Mouse (Mus musculus) neural tube, embryonic 12.5 days (tissue): ENCODE measurements at regions not wholly inside any gene's neighbourhood (a gene's known extent, or its start where the extent isn't known, plus 50 kb on each side); places are given as distances from the start of the nearest gene placed in this dataset.
A peak's percentile ranks its signal among the peaks of the same experiment; 100 is the strongest.

Source experiments
- ATAC-seq: fragments of 200-750 bp; cut with Nextera tagmentation; 2 replicates; pipeline ENCODE4 v1.8.0; 2017; ENCODE audit warnings: low read depth, mild to moderate bottlenecking, moderate TSS enrichment, moderate library complexity; ENCODE audit not compliant: low FRiP score
- H3K27ac ChIP-seq: fragments of 300-500 bp; sonication (generic); 2 replicates; pipeline ENCODE4 v1.5.1; 2016
- H3K27me3 ChIP-seq: fragments of 300-500 bp; sonication (generic); replicated peaks from 2 replicates; pipeline ENCODE4 v1.6.1; 2016; ENCODE audit warnings: mild to moderate bottlenecking
- H3K36me3 ChIP-seq: fragments of 300-500 bp; sonication (generic); 2 replicates; pipeline ENCODE4 v1.6.1; 2016; ENCODE audit warnings: mild to moderate bottlenecking
- H3K4me1 ChIP-seq: fragments of 300-500 bp; sonication (generic); 2 replicates; pipeline ENCODE4 v1.6.1; 2016
- H3K4me2 ChIP-seq: fragments of 300-500 bp; sonication (generic); replicated peaks from 2 replicates; pipeline ENCODE4 v1.6.1; 2016; ENCODE audit warnings: mild to moderate bottlenecking
- H3K4me3 ChIP-seq: fragments of 300-500 bp; sonication (generic); 2 replicates; pipeline ENCODE4 v1.5.1; 2016
- H3K9ac ChIP-seq: fragments of 300-500 bp; sonication (generic); 2 replicates; pipeline ENCODE4 v1.6.1; 2016; ENCODE audit warnings: mild to moderate bottlenecking
- H3K9me3 ChIP-seq: fragments of 300-500 bp; sonication (generic); 2 replicates; pipeline ENCODE4 v1.6.1; 2016; ENCODE audit warnings: mild to moderate bottlenecking
- WGBS: fragments of 180-500 bp; shearing (Covaris S2); methylation state at CpG from one replicate; pipeline ENCODE4 v1.1.7; 2016; 5-methylcytosine and 5-hydroxymethylcytosine counted together

DNA sequence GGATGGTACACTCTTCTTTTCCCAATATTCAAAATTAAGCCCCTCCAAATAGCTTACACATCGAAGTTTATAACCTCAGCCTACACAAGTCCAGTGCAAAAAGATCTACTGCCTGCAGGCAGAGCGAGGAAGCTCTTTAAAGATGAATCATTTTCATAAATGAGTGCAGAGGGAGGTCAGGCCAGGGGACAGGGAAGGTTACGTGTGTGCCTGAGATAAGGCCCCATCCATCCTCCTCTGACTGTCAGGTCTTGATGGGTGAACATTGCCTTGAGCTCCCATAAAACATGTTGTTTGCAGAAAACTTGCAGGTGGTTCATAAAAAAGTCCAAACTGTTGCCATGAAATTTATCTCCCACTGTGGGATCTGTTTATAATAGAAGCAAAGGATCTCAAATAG is 493.0 kb upstream of the 4930412O13Rik start:
- 64% methylated on average over 3 of the region's 3 CpGs for WGBS
- Histone ChIP-seq H3K4me2 (no peak overlapping the region), H3K9ac (no peak overlapping the region), H3K27ac (no peak overlapping the region), H3K9me3 (no peaks in the 10 kb centered on the region), H3K36me3 (no peaks in the 10 kb centered on the region), H3K4me3 (no peak overlapping the region), H3K27me3 (no peaks in the 10 kb centered on the region), H3K4me1 (no peaks in the 10 kb centered on the region)
- ATAC-seq = no peak

DNA sequence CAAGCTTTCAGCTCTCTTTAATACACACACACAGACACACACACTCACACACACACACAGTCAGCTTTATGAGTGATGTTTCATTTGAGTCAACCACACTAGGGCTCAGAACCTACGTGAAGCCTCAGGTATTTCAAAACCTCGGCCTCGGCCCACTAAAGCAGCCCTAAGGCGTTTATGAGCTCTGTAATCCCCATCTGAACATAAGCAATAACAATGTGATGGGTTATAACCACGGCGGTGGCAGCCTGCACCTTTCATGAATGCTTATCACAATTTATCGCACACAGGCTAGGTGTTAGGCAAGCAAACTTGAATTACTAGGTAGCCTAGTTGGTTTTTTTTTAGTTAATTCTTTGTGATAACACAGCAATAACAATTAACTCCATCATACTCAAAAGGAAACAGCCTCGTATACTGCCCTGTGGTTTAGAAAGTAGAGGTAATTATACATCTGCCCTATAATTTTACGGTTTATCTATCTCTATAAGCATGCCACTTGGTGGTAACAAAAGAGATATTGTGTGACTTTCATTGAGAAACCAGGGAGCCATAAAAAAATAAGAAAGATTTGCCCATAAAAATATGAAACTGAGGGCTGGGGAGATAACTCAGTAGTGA is 485.6 kb upstream of the 4930412O13Rik start:
- Histone ChIP-seq H3K36me3 (no peaks in the 10 kb centered on the region), H3K4me3 (no peak overlapping the region), H3K9me3 (no peaks in the 10 kb centered on the region), H3K4me2 (no peak overlapping the region), H3K9ac (no peak overlapping the region), H3K27ac (no peak overlapping the region), H3K27me3 (no peaks in the 10 kb centered on the region), H3K4me1 (no peaks in the 10 kb centered on the region)
- ATAC-seq = no peak
- WGBS = 74% methylated on average over 9 of the region's 9 CpGs

DNA sequence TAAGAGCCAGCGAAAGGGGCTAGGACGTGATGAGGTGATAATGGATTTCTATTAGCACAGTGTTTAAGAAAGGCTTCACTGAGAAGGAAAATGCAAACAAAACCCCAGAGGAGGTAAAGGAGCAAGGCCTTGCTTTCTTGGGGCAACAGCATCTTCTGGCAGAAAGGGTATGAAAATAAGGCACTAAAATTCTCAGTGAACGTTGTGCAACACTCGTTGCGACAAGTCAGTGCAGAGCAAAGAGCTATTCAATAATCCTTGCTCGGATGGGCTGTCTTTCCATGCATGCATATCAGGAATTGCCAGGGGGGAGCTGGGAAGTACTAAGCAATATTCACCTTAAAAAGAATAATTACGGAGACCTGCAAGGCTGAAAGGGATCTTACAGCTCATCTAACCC is 479.6 kb upstream of the 4930412O13Rik start:
- H3K9ac ChIP-seq = no peak overlapping the region
- no peaks in the 10 kb centered on the region for H3K36me3 ChIP-seq
- no peaks in the 10 kb centered on the region for H3K9me3 ChIP-seq
- no peak overlapping the region for H3K4me3 ChIP-seq
- H3K4me2 ChIP-seq = no peak overlapping the region
- no peak for ATAC-seq
- H3K27ac ChIP-seq = no peak overlapping the region
- no peaks in the 10 kb centered on the region for H3K4me1 ChIP-seq
- 88% methylated on average over 7 of the region's 7 CpGs for WGBS
- no peaks in the 10 kb centered on the region for H3K27me3 ChIP-seq

- no peak overlapping the region for H3K4me3 ChIP-seq
These were observed 478.8 kb upstream of the 4930412O13Rik start for GRCm38 (mm10) chr2:9402281-9402680.

GRCm38 (mm10) chr2:9409075-9409474 is 472.0 kb upstream of the 4930412O13Rik start:
- Histone ChIP-seq H3K4me1 (no peaks in the 10 kb centered on the region), H3K27ac (no peak overlapping the region), H3K9me3 (no peaks in the 10 kb centered on the region), H3K36me3 (no peaks in the 10 kb centered on the region), H3K27me3 (no peaks in the 10 kb centered on the region), H3K4me3 (no peak overlapping the region), H3K9ac (no peak overlapping the region), H3K4me2 (no peak overlapping the region)
- ATAC-seq = no peak
- WGBS = 65% methylated on average over 7 of the region's 7 CpGs

More at GRCm38 (mm10) chr2:9402281-9402680, 478.8 kb upstream of the 4930412O13Rik start:
- no peaks in the 10 kb centered on the region for H3K9me3 ChIP-seq
- no peak overlapping the region for H3K27ac ChIP-seq
- no peak overlapping the region for H3K9ac ChIP-seq
- no peaks in the 10 kb centered on the region for H3K4me1 ChIP-seq
- ATAC-seq = no peak
- no peaks in the 10 kb centered on the region for H3K36me3 ChIP-seq
- H3K4me2 ChIP-seq = no peak overlapping the region
- WGBS = 70% methylated on average over 2 of the region's 2 CpGs
- no peaks in the 10 kb centered on the region for H3K27me3 ChIP-seq

DNA sequence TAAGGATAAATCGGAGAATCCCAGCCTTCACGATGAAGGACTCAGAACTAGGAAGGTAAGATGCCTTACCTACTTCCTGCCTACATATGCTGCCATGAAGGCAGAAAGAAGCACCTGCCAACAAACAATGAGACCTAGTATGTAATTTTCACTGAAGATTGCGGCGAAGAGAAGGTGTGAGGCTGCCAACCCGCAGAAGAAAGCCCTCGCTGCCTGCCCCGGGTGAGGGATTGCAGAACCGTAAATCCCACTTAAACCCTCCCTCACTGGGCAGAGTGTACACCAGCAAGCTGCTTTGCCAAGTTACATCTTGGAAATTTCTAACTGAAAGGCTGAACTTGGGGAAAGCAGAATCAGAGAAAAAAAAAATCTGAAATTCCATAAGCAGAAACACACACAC is 458.4 kb upstream of the 4930412O13Rik start:
- no peaks in the 10 kb centered on the region for H3K27me3 ChIP-seq
- H3K9me3 ChIP-seq = no peaks in the 10 kb centered on the region
- ATAC-seq = no peak
- H3K9ac ChIP-seq = no peak overlapping the region
- H3K4me3 ChIP-seq = no peak overlapping the region
- no peaks in the 10 kb centered on the region for H3K36me3 ChIP-seq
- H3K4me2 ChIP-seq = no peak overlapping the region
- no peaks in the 10 kb centered on the region for H3K4me1 ChIP-seq
- WGBS = 81% methylated on average over 8 of the region's 8 CpGs
- no peak overlapping the region for H3K27ac ChIP-seq

DNA sequence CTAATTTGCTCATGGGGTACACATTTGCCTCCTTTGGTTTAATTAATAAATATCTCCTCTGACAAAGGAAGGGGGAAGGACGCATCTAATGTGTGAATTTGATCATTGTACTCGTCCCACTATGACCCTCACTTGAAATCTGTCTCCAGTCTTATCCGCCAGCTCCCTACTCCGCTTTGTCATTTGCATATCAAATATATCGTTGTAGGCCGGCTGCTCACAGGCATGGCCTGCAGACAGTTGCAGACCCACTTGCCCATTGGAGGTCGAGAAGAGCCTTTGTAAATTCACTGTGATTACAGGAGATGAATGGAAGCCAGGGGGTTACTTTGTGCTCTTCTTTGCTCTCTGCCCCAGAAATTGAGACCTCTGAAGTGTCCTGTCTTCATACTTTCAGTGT is 457.5 kb upstream of the 4930412O13Rik start:
- no peak for ATAC-seq

GRCm38 (mm10) chr2:9433110-9433940 is 447.7 kb upstream of the 4930412O13Rik start:
- Histone ChIP-seq H3K27me3 (no peaks in the 10 kb centered on the region), H3K36me3 (no peaks in the 10 kb centered on the region), H3K27ac (no peak overlapping the region), H3K9ac (no peak overlapping the region), H3K9me3 (no peaks in the 10 kb centered on the region), H3K4me1 (no peaks in the 10 kb centered on the region), H3K4me2 (no peak overlapping the region), H3K4me3 (no peak overlapping the region)
- no peak for ATAC-seq
- WGBS = 45% methylated on average over 17 of the region's 17 CpGs

More for the DNA sequence above, 457.5 kb upstream of the 4930412O13Rik start:
- 21% methylated on average over 7 of the region's 7 CpGs for WGBS
- H3K27ac ChIP-seq = no peak overlapping the region
- H3K27me3 ChIP-seq = no peaks in the 10 kb centered on the region
- H3K9me3 ChIP-seq = no peaks in the 10 kb centered on the region
- no peak overlapping the region for H3K9ac ChIP-seq
- no peak overlapping the region for H3K4me2 ChIP-seq
- H3K4me1 ChIP-seq = no peaks in the 10 kb centered on the region
- no peak overlapping the region for H3K4me3 ChIP-seq
- H3K36me3 ChIP-seq = no peaks in the 10 kb centered on the region

GRCm38 (mm10) chr2:9435155-9435872 is 445.7 kb upstream of the 4930412O13Rik start:
- Histone ChIP-seq H3K4me1 (no peaks in the 10 kb centered on the region), H3K9me3 (no peaks in the 10 kb centered on the region), H3K27me3 (no peaks in the 10 kb centered on the region), H3K36me3 (no peaks in the 10 kb centered on the region), H3K4me2 (no peak overlapping the region), H3K9ac (no peak overlapping the region), H3K27ac (no peak overlapping the region), H3K4me3 (no peak overlapping the region)
- WGBS = 65% methylated on average over 9 of the region's 9 CpGs
- ATAC-seq = 0 out of 2 replicates have a peak, but pooled peaks have one; percentile 25

GRCm38 (mm10) chr2:9443103-9443502 is 437.9 kb upstream of the 4930412O13Rik start:
- Histone ChIP-seq H3K4me2 (no peak overlapping the region), H3K27ac (no peak overlapping the region), H3K27me3 (no peaks in the 10 kb centered on the region), H3K4me3 (no peak overlapping the region), H3K36me3 (no peaks in the 10 kb centered on the region), H3K9ac (no peak overlapping the region), H3K4me1 (no peaks in the 10 kb centered on the region), H3K9me3 (no peaks in the 10 kb centered on the region)
- ATAC-seq = no peak

DNA sequence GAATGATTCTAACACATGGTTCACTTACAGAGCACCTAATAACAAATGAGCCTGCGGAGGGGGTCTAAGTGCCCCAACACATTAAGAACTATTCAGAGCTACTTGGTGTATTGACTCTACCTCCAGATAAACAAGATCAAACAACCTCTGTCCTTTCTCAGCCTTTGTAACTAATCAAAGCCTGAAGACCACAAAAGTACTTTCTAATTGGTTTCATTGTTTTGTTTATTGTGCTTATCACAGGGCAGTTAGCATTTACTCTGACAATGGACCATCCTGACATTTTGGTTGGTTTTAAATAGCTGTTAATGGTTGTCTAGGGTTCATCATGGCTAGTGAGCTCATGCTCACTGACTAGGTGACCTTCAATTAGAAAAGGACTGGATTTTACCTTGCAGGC is 435.2 kb upstream of the 4930412O13Rik start:
- H3K4me2 ChIP-seq = no peak overlapping the region
- H3K27me3 ChIP-seq = no peaks in the 10 kb centered on the region
- no peaks in the 10 kb centered on the region for H3K9me3 ChIP-seq
- 26% methylated on average over 1 of the region's 1 CpGs for WGBS
- H3K36me3 ChIP-seq = no peaks in the 10 kb centered on the region
- H3K4me1 ChIP-seq = no peaks in the 10 kb centered on the region
- ATAC-seq = no peak
- no peak overlapping the region for H3K27ac ChIP-seq
- no peak overlapping the region for H3K4me3 ChIP-seq
- H3K9ac ChIP-seq = no peak overlapping the region

DNA sequence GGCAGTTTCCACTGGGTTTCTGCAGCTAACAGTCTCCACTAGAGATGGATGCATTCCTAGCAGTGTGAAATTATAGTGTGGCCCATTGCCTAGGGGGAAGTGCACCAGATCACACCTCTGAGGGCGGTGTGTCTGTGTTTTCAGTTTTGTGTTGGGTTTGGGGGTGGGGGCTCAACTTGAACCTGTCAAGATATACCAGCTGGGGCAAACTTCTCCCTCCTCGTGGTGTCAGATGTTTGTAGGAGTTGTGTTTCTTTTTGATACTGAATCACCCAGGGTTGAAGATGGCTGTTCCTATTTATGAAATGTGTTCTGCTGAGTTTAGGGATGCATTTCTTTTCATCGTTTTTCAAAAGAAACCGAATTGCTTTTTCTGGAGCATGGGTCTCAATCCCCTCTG is 416.6 kb upstream of the 4930412O13Rik start:
- Histone ChIP-seq H3K9ac (no peak overlapping the region), H3K27ac (no peak overlapping the region), H3K4me1 (no peaks in the 10 kb centered on the region), H3K4me3 (no peak overlapping the region), H3K36me3 (no peaks in the 10 kb centered on the region), H3K27me3 (no peaks in the 10 kb centered on the region), H3K4me2 (no peak overlapping the region), H3K9me3 (no peaks in the 10 kb centered on the region)
- WGBS = 76% methylated on average over 4 of the region's 4 CpGs
- no peak for ATAC-seq
